Mouse (Mus musculus) heart, embryonic 11.5 days (tissue): ENCODE data around the gene Jpt1. TPM values are rescaled to one million over a fixed set of nuclear protein-coding genes. Genes with fewer than 3 reads are reported as not detected.
A peak's percentile ranks its signal among the peaks of the same experiment; 100 is the strongest.
"Not testable (repeated sequence)": the region's sequence is repeated elsewhere in the genome, so short reads cannot be mapped to it uniquely, and the experiment has no call there.

Experiments
- ATAC-seq: fragments of 200-750 bp; cut with Nextera tagmentation; replicated peaks from 2 replicates; pipeline ENCODE4 v1.8.0; 2017; ENCODE audit warnings: moderate library complexity; ENCODE audit not compliant: insufficient number of reproducible peaks, low FRiP score, low TSS enrichment
- H3K27ac ChIP-seq: fragments of 300-500 bp; sonication (generic); 2 replicates; pipeline ENCODE4 v1.5.1; 2014; ENCODE audit warnings: mild to moderate bottlenecking, low read depth, low read length
- H3K27me3 ChIP-seq: fragments of 300-500 bp; sonication (generic); 2 replicates; pipeline ENCODE4 v1.6.1; 2014; ENCODE audit warnings: mild to moderate bottlenecking, low read length, mixed read lengths; ENCODE audit not compliant: control insufficient read depth, insufficient read depth
- H3K36me3 ChIP-seq: fragments of 300-500 bp; sonication (generic); 2 replicates; pipeline ENCODE4 v1.6.1; 2014; ENCODE audit warnings: mild to moderate bottlenecking, low read length, moderate library complexity, mixed read lengths; ENCODE audit not compliant: control insufficient read depth, insufficient read depth
- H3K4me1 ChIP-seq: fragments of 300-500 bp; sonication (generic); 2 replicates; pipeline ENCODE4 v1.6.1; 2014; ENCODE audit warnings: low read length; ENCODE audit not compliant: control insufficient read depth, insufficient read depth
- H3K4me2 ChIP-seq: fragments of 300-500 bp; sonication (generic); 2 replicates; pipeline ENCODE4 v1.6.1; 2014; ENCODE audit warnings: mild to moderate bottlenecking, moderate library complexity
- H3K4me3 ChIP-seq: fragments of 300-500 bp; sonication (generic); 2 replicates; pipeline ENCODE4 v1.5.1; 2014; ENCODE audit warnings: low read depth, low read length
- H3K9ac ChIP-seq: fragments of 300-500 bp; sonication (generic); 2 replicates; pipeline ENCODE4 v1.6.1; 2014; ENCODE audit warnings: mild to moderate bottlenecking, low read depth, low read length, moderate library complexity
- H3K9me3 ChIP-seq: fragments of 300-500 bp; sonication (generic); replicated peaks from 2 replicates; pipeline ENCODE4 v1.6.1; 2016; ENCODE audit warnings: low read length; ENCODE audit not compliant: control insufficient read depth
- WGBS: fragments of 180-500 bp; shearing (Covaris S2); extraction: QIAGEN DNeasy Blood & Tissue Kit; methylation state at CpG from one replicate; pipeline ENCODE4 v1.1.7; 2014; ENCODE audit not compliant: insufficient replicate concordance; 5-methylcytosine and 5-hydroxymethylcytosine counted together
- polyA plus RNA-seq: library from polyadenylated mRNA; unstranded; fragments of >200 nt; fragmentation: Nextera tagmentation; extraction: Ambion mirVana; gene quantifications from 2 replicates; pipeline ENCODE4 v1.2.1, GENCODE M21; 2014

Gene Jpt1
- polyA plus RNA-seq, 1 experiment from 2014 or later = 457 TPM

- Histone ChIP-seq H3K4me1 (peaks cover 13% of the 10 kb centered on the region; the same call in 1 of the 2 replicates), H3K4me2 (peak overlapping the region; percentile 85), H3K27me3 (no peaks in the 10 kb centered on the region), H3K9me3 (no peaks in the 10 kb centered on the region), H3K27ac (peak overlapping the region; percentile 100), H3K36me3 (peaks cover 21% of the 10 kb centered on the region), H3K9ac (peak overlapping the region; percentile 98), H3K4me3 (peak overlapping the region; percentile 95)
- WGBS = under 1% methylated on average over 75 of the region's 84 CpGs
- peak; percentile 62 for ATAC-seq
These were observed 21.3 kb upstream of the Jpt1 start for GRCm38 (mm10) chr11:115535401-115536037.

DNA sequence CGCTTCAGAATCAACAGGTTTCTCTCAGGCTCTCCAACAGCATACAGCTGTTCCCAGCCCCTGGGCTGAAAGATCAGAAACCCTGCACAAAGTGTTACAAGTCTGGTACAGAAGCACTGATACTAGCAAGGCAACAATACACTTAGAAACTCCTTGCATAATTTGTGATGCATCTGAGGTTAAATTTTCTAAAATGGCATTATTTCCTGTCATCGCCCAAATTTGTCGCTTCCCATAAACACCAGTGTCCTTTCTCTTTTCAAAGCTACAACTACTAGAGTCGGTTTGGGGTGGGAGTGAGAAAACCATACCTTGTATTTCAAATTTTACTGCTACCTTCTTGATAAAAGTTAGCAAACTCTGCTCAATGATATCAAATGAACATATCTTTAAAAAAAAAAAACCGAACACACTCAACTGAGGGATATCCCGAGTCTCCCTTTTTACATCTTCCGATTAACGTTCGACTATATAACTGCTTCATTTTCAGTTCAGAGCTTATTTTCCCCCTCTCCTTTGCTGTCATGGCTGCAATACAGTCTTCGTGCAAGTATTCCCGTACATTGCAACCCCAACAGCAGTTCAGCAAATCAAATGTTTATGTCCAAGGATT is 20.7 kb upstream of the Jpt1 start:
- Histone ChIP-seq H3K9me3 (no peaks in the 10 kb centered on the region), H3K4me3 (peak overlapping the region; percentile 95), H3K27me3 (no peaks in the 10 kb centered on the region), H3K9ac (peak overlapping the region; percentile 98), H3K36me3 (peaks cover 24% of the 10 kb centered on the region), H3K27ac (peak overlapping the region; percentile 100), H3K4me2 (peak overlapping the region; percentile 85), H3K4me1 (peaks cover 13% of the 10 kb centered on the region; the same call in 1 of the 2 replicates)
- ATAC-seq = no peak
- WGBS = 8% methylated on average over 11 of the region's 11 CpGs

DNA sequence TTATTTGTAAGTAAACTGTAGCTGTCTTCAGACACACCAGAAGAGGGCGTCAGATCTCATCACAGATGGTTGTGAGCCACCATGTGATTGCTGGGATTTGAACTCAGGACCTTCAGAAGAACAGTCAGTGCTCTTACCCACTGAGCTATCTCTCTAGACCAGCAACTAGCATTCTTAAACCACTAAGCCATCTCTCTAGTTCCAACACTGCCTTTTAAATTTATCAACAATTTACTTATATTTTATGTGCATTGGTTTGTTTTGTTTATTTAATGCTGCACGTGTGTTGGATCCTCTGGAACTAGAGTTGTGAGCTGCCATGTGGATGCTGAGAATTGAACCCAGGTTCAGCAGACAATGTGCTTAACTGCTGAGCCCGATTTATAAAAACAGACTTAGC is 12.3 kb upstream of the Jpt1 start:
- H3K9me3 ChIP-seq, H3K4me2 ChIP-seq, ATAC-seq, H3K4me1 ChIP-seq, H3K9ac ChIP-seq, H3K4me3 ChIP-seq, H3K27ac ChIP-seq, H3K27me3 ChIP-seq: not testable (repeated sequence)
- 85% methylated on average over 3 of the region's 3 CpGs for WGBS
- H3K36me3 ChIP-seq = peaks cover 25% of the 10 kb centered on the region

DNA sequence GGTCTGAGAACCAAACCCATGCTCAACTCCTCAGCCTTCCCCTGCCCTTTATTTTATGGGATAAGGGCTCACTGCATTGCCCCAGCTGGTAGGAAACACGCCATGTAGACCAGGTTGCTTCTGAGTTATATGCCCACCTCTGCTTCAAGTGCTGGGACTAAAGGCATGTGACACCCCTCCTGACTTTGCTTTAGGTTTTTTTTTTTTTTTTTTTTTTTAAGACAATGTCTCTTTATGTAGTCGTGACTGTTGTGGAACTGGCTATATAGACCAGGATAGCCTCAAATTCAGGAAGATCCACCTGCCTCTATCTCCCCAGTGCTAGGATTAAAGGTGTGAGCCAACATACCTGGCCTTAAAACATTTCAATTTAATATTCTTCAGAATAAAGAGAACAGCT is 8.5 kb upstream of the Jpt1 start:
- Histone ChIP-seq H3K9me3 (no peaks in the 10 kb centered on the region), H3K27me3 (no peaks in the 10 kb centered on the region), H3K27ac (no peak overlapping the region), H3K4me2 (no peak overlapping the region), H3K9ac (no peak overlapping the region), H3K4me1 (0 out of 2 replicates have a peak, but pooled peaks cover 6% of the 10 kb centered on the region), H3K4me3 (no peak overlapping the region), H3K36me3 (peaks cover 12% of the 10 kb centered on the region)
- ATAC-seq = no peak
- WGBS = 75% methylated on average over 2 of the region's 2 CpGs

- Histone ChIP-seq H3K4me1 (0 out of 2 replicates have a peak, but pooled peaks cover 6% of the 10 kb centered on the region), H3K4me2 (no peak overlapping the region), H3K4me3 (no peak overlapping the region), H3K27me3 (no peaks in the 10 kb centered on the region), H3K9me3 (no peaks in the 10 kb centered on the region), H3K36me3 (peaks cover 9% of the 10 kb centered on the region), H3K27ac (no peak overlapping the region), H3K9ac (no peak overlapping the region)
- ATAC-seq = no peak
- WGBS = 90% methylated on average over 2 of the region's 2 CpGs
These were observed 8.1 kb upstream of the Jpt1 start for GRCm38 (mm10) chr11:115522238-115522637.

DNA sequence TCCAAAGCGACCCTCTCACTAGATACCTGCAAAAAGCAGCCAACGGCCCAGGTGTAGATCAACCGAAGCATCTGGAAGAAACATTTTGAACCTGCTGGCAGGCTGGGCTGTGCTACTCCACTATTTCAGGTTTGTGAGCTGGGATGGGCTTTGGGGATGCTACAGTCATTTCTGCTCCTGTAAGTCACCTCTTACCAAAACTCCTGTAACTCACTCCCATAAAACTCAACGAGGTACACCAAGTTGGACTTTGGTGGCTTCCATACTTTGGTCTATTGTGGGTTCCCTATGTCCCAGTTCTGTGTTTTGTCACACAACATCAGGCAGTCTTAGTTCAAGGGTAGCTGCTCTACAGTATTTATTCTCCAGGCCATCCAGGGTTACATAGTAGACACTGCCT is 6.9 kb upstream of the Jpt1 start:
- no peak overlapping the region for H3K9ac ChIP-seq
- no peak overlapping the region for H3K4me3 ChIP-seq
- H3K36me3 ChIP-seq = peaks cover 9% of the 10 kb centered on the region
- no peak overlapping the region for H3K4me2 ChIP-seq
- no peaks in the 10 kb centered on the region for H3K9me3 ChIP-seq
- H3K27ac ChIP-seq = no peak overlapping the region
- H3K27me3 ChIP-seq = no peaks in the 10 kb centered on the region
- no peak for ATAC-seq
- H3K4me1 ChIP-seq = 0 out of 2 replicates have a peak, but pooled peaks cover 6% of the 10 kb centered on the region
- 74% methylated on average over 4 of the region's 4 CpGs for WGBS

DNA sequence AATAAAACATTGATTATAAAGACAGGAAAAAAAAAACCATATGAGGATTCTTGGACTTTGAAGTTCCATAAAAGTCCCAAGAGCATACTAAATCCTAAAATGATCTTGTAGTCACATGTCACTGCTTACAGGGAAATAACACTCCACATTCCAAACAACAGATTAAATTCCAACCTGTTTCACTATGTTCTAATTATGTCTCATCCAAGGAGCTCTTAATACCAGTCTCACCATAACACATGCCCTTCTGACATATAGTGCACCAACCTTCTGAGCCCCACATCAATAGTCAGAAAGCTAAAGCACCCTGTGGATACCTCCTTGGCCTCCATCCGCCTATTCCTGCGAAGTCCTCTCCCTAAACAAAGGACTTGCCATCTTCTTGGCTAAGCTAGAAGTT is 6.0 kb upstream of the Jpt1 start:
- 81% methylated on average over 2 of the region's 2 CpGs for WGBS
- Histone ChIP-seq H3K4me1 (0 out of 2 replicates have a peak, but pooled peaks cover 6% of the 10 kb centered on the region), H3K4me3 (no peak overlapping the region), H3K4me2 (no peak overlapping the region), H3K9me3 (no peaks in the 10 kb centered on the region), H3K27ac (no peak overlapping the region), H3K36me3 (peaks cover 7% of the 10 kb centered on the region), H3K9ac (no peak overlapping the region), H3K27me3 (no peaks in the 10 kb centered on the region)
- ATAC-seq = no peak

DNA sequence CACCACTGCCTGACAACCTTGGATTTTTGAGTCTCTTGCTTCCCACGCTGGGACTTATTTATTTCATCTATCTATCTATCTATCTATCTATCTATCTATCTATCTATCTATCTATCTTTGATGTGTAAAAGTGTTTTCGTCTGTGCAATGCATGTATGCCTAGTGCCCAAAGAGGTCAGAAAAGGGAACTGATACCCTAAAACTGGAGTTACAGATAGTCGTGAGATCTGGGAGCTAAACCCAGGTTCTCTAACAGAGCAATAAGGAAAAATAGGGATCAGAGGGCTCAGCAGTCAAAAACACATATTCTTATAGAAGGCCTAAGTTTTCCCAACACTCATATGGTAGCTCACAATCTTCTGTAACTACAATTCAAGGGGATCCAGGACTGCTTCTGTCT is 5.4 kb upstream of the Jpt1 start:
- Histone ChIP-seq H3K27ac (no peak overlapping the region), H3K27me3 (no peaks in the 10 kb centered on the region), H3K9ac (no peak overlapping the region), H3K4me3 (no peak overlapping the region), H3K4me1 (0 out of 2 replicates have a peak, but pooled peaks cover 6% of the 10 kb centered on the region), H3K9me3 (no peaks in the 10 kb centered on the region), H3K4me2 (no peak overlapping the region), H3K36me3 (peaks cover under 1% of the 10 kb centered on the region)
- no peak for ATAC-seq
- 79% methylated on average over 3 of the region's 3 CpGs for WGBS

- Histone ChIP-seq H3K36me3 (no peaks in the 10 kb centered on the region), H3K4me1 (0 out of 2 replicates have a peak, but pooled peaks cover 6% of the 10 kb centered on the region), H3K27ac (no peak overlapping the region), H3K4me2 (no peak overlapping the region), H3K9me3 (no peaks in the 10 kb centered on the region), H3K9ac (no peak overlapping the region), H3K27me3 (no peaks in the 10 kb centered on the region), H3K4me3 (no peak overlapping the region)
- ATAC-seq = no peak
- WGBS = 56% methylated on average over 9 of the region's 9 CpGs
These were observed 4.5 kb upstream of the Jpt1 start for GRCm38 (mm10) chr11:115518693-115519092.
